Comparison of ENCODE assay signal across 16 mouse cellular contexts in the genomic region with DNA sequence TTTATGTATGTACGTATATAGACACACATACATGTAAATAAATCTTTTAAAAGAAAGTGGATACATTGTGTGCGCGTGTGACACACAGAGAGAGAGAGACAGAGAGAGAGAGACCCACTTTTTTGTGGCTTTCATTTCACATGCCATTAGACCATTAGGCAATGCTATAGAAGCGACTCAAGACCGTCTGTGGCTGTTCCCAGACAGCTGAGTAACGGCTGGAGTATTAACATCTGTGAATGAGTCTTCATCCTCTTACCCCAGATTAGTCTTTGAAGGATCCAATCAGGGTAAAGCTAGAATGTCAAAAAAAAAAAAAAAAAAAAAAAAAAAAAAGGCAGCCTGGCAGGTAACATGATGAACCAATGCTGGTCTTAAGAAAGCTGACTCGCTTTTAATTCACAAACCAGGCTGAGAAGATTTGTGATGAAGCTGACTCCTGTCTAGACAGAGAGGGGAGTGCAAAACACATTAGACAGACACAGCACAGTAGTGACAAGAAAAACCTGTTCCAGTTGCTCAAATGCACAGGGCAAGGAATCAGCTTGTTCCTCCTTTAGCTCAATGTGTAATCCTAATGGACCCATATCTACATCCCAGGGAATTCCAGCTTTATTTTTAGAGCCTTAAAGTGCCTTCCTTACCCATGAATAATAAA.
A peak's percentile ranks its signal among the peaks of the same experiment; 100 is the strongest.
DNase-seq lines count a peak whose midpoint lies in the region; ATAC-seq and TF ChIP-seq lines count a peak whose summit lies in the region.
"Had no signal": no experiment of that assay in that cellular context is flagged by ENCODE, and none has a peak within 500 bp of the region (broad histone marks: within the 10 kb centered on the region; RNA-seq: fewer than 3 reads in every experiment).

No protein-coding gene starts in this region.

- no peak overlapping the region for H3ac ChIP-seq in myocyte (ENCODE audit: control insufficient read depth, insufficient read length)

- no peaks in the 10 kb centered on the region for H3K79me2 ChIP-seq in myocyte (ENCODE audit: control insufficient read depth, insufficient read depth)

- H3K9me3 ChIP-seq in heart, embryonic 12.5 days (replicated peaks), result 0 out of 2 replicates have a peak, but pooled peaks cover 3% of the 10 kb centered on the region
- no peaks in the 10 kb centered on the region for H3K9me3 ChIP-seq in heart, embryonic 10.5 days
- no peaks in the 10 kb centered on the region for H3K9me3 ChIP-seq in kidney, embryonic 16.5 days (ENCODE audit: low read length)
- no peaks in the 10 kb centered on the region for H3K9me3 ChIP-seq in ES-E14 (ENCODE audit: control insufficient read depth, insufficient read depth, low read depth, low read length)
- no peaks in the 10 kb centered on the region for H3K9me3 ChIP-seq in hindbrain, embryonic 12.5 days (replicated peaks)
- H3K9me3 ChIP-seq: forebrain, embryonic 12.5 days; liver, embryonic 12.5 days had no signal

- TF ChIP-seq POLR2A in myocyte (IDR thresholded peaks at IDR 0.05; ENCODE audit: insufficient read length, low read depth), result no peak

- H3K9ac ChIP-seq in heart, embryonic 12.5 days, result no peak overlapping the region
- no peak overlapping the region for H3K9ac ChIP-seq in kidney, embryonic 16.5 days (replicated peaks; ENCODE audit: low read length)
- no peak overlapping the region for H3K9ac ChIP-seq in ES-E14 (ENCODE audit: insufficient read depth, low read depth, low read length, poor library complexity, severe bottlenecking)
- no peak overlapping the region for H3K9ac ChIP-seq in hindbrain, embryonic 12.5 days
- H3K9ac ChIP-seq: forebrain, embryonic 12.5 days; liver, embryonic 12.5 days had no signal

- no peaks in the 10 kb centered on the region for H3K27me3 ChIP-seq in heart, embryonic 12.5 days (replicated peaks)
- H3K27me3 ChIP-seq in heart, embryonic 10.5 days (ENCODE audit: insufficient read depth, poor library complexity, severe bottlenecking), result no peaks in the 10 kb centered on the region
- H3K27me3 ChIP-seq in kidney, embryonic 16.5 days (ENCODE audit: insufficient read depth, low read length), result no peaks in the 10 kb centered on the region
- H3K27me3 ChIP-seq in myocyte (ENCODE audit: control insufficient read depth, insufficient read depth, insufficient read length), result no peaks in the 10 kb centered on the region
- H3K27me3 ChIP-seq in hindbrain, embryonic 12.5 days, result no peaks in the 10 kb centered on the region
- H3K27me3 ChIP-seq: forebrain, embryonic 12.5 days; liver, embryonic 12.5 days had no signal

- H3K27ac ChIP-seq in heart, embryonic 12.5 days (ENCODE audit: poor library complexity, severe bottlenecking), result peak overlapping the region; percentile 43; the same call in 1 of the 2 replicates
- no peak overlapping the region for H3K27ac ChIP-seq in heart, embryonic 10.5 days
- peak overlapping the region; percentile 55 for H3K27ac ChIP-seq in kidney, embryonic 16.5 days (ENCODE audit: low read length)
- H3K27ac ChIP-seq in ES-E14 (ENCODE audit: insufficient read depth, low read depth, low read length, poor library complexity, severe bottlenecking), result no peak overlapping the region
- no peak overlapping the region for H3K27ac ChIP-seq in hindbrain, embryonic 12.5 days
- H3K27ac ChIP-seq: forebrain, embryonic 12.5 days; liver, embryonic 12.5 days had no signal

- H3K4me3 ChIP-seq in heart, embryonic 12.5 days, result no peak overlapping the region
- H3K4me3 ChIP-seq in heart, embryonic 10.5 days, result no peak overlapping the region
- no peak overlapping the region for H3K4me3 ChIP-seq in kidney, embryonic 16.5 days (ENCODE audit: low read length)
- H3K4me3 ChIP-seq in ES-E14 (ENCODE audit: insufficient read depth in 1 of 2, low read depth in 1 of 2, low read length in 2 of 2, poor library complexity in 1 of 2, severe bottlenecking in 1 of 2) (no peak overlapping the region), myocyte (no peak overlapping the region)
- H3K4me3 ChIP-seq in hindbrain, embryonic 12.5 days, result no peak overlapping the region
- H3K4me3 ChIP-seq: forebrain, embryonic 12.5 days; liver, embryonic 12.5 days had no signal

- DNase-seq in heart, embryonic 10.5 days (ENCODE audit: low spot score), result no peak
- DNase-seq in kidney, adult 9 months, result no peak
- no peak for DNase-seq in ES-E14 (ENCODE audit: low read depth, low spot score)
- DNase-seq in frontal cortex, postnatal 10 days (ENCODE audit: low spot score in 2 of 2), result no peak
- DNase-seq: adrenal gland, postnatal 36 days; cerebellum, postnatal 10 days; kidney, adult 2 months; right cerebral cortex, adult 18-20 months; spleen, adult 18-20 months had no signal

- H3K4me1 ChIP-seq in heart, embryonic 12.5 days (replicated peaks), result peaks cover 27% of the 10 kb centered on the region
- H3K4me1 ChIP-seq in heart, embryonic 10.5 days, result peaks cover 7% of the 10 kb centered on the region; the same call in 1 of the 2 replicates
- H3K4me1 ChIP-seq in kidney, embryonic 16.5 days (ENCODE audit: insufficient read depth, low read length), result peaks cover 36% of the 10 kb centered on the region
- peaks cover 0 to 4% of the 10 kb centered on the region in 2 experiments; a peak in 1 of 4 replicates for H3K4me1 ChIP-seq in ES-E14 (ENCODE audit: control insufficient read depth in 2 of 2, insufficient read depth in 2 of 2, low read length in 2 of 2, poor library complexity in 1 of 2)
- peaks cover 6% of the 10 kb centered on the region for H3K4me1 ChIP-seq in hindbrain, embryonic 12.5 days
- H3K4me1 ChIP-seq: liver, embryonic 12.5 days had no signal

- in situ Hi-C loops in ES-E14 (cut with MboI; ENCODE audit: low sequenced_read_pairs in 2 of 2, unreplicated experiment in 2 of 2), result loop anchor here in 1 of 2 experiments (5.0 to 10.0 kb wide), 2 partner anchors 163 to 174 kb away; no protein-coding TSS in a partner anchor

- WGBS in heart, embryonic 12.5 days, result 80% methylated on average over 7 of the region's 7 CpGs
- 79% methylated on average over 7 of the region's 7 CpGs for WGBS in heart, embryonic 10.5 days
- WGBS in kidney, embryonic 16.5 days, result 50% methylated on average over 7 of the region's 7 CpGs
- WGBS in hindbrain, embryonic 12.5 days, result 91% methylated on average over 7 of the region's 7 CpGs

- H3K36me3 ChIP-seq in heart, embryonic 12.5 days, result peaks cover 36% of the 10 kb centered on the region
- H3K36me3 ChIP-seq in heart, embryonic 10.5 days, result peaks cover 51% of the 10 kb centered on the region
- no peaks in the 10 kb centered on the region for H3K36me3 ChIP-seq in kidney, embryonic 16.5 days (ENCODE audit: insufficient read depth, low read length)
- H3K36me3 ChIP-seq in ES-E14 (ENCODE audit: control insufficient read depth, insufficient read depth, low read length, poor library complexity, severe bottlenecking) (no peaks in the 10 kb centered on the region), myocyte (ENCODE audit: control insufficient read depth, insufficient read depth) (peaks cover 6% of the 10 kb centered on the region)
- H3K36me3 ChIP-seq in hindbrain, embryonic 12.5 days, result peaks cover 7% of the 10 kb centered on the region; the same call in 1 of the 2 replicates
- H3K36me3 ChIP-seq: liver, embryonic 12.5 days had no signal

- no peak overlapping the region for H3K4me2 ChIP-seq in heart, embryonic 12.5 days
- no peak overlapping the region for H3K4me2 ChIP-seq in kidney, embryonic 16.5 days (replicated peaks; ENCODE audit: low read depth, low read length)
- H3K4me2 ChIP-seq in myocyte (ENCODE audit: low read depth), result peak overlapping the region; percentile 21
- no peak overlapping the region for H3K4me2 ChIP-seq in hindbrain, embryonic 12.5 days (replicated peaks)
- H3K4me2 ChIP-seq: forebrain, embryonic 12.5 days; liver, embryonic 12.5 days had no signal

- no peak for ATAC-seq in heart, embryonic 12.5 days (ENCODE audit: insufficient number of reproducible peaks, low FRiP score)
- peak; percentile 83 for ATAC-seq in kidney, embryonic 16.5 days (ENCODE audit: low FRiP score, low TSS enrichment)
- no peak for ATAC-seq in hindbrain, embryonic 12.5 days (ENCODE audit: low FRiP score)
- ATAC-seq: liver, embryonic 12.5 days; midbrain, embryonic 16.5 days had no signal

TF ChIP-seq in ES-E14, 5 proteins besides CTCF, POLR2A, EP300 and RAD21:
- TF ChIP-seq ZNF384 (IDR thresholded peaks at IDR 0.05; ENCODE audit: low read depth, low read length), result 0 out of 2 replicates have a peak, but pooled peaks have one; percentile 48
- TF ChIP-seq ZC3H11A (IDR thresholded peaks at IDR 0.05; ENCODE audit: borderline replicate concordance, low read depth, low read length), result no peak

TF ChIP-seq in myocyte, 11 proteins besides CTCF, POLR2A, EP300 and RAD21:
- TF ChIP-seq MYOD1 (IDR thresholded peaks at IDR 0.05; ENCODE audit: control insufficient read depth in 1 of 3, insufficient read length in 2 of 3, low read depth in 2 of 3), result no peak
- no peak for TF ChIP-seq E2F4 (IDR thresholded peaks at IDR 0.05; ENCODE audit: insufficient read depth)
- TF ChIP-seq TCF3 (IDR thresholded peaks at IDR 0.05; ENCODE audit: insufficient read length, low read depth), result no peak
- TF ChIP-seq MAX (IDR thresholded peaks at IDR 0.05; ENCODE audit: low read depth), result no peak
- no peak for TF ChIP-seq CEBPB (IDR thresholded peaks at IDR 0.05; ENCODE audit: insufficient read depth, poor library complexity, severe bottlenecking)
- TF ChIP-seq USF1 (IDR thresholded peaks at IDR 0.05; ENCODE audit: low read depth), result no peak
- TF ChIP-seq POLR2AphosphoS2 (IDR thresholded peaks at IDR 0.05; ENCODE audit: insufficient read length, low read depth), result no peak
- TF ChIP-seq MYOG (IDR thresholded peaks at IDR 0.05; ENCODE audit: control insufficient read depth in 1 of 3, insufficient read depth in 1 of 3, insufficient read length in 2 of 3, low read depth in 2 of 3), result no peak
- TF ChIP-seq REST (IDR thresholded peaks at IDR 0.05; ENCODE audit: insufficient read depth, insufficient read length), result no peak
- no peak for TF ChIP-seq SRF (IDR thresholded peaks at IDR 0.05; ENCODE audit: control insufficient read depth, insufficient read length, low read depth)
- no peak for TF ChIP-seq TCF12 (IDR thresholded peaks at IDR 0.05; ENCODE audit: insufficient read depth, poor library complexity, severe bottlenecking)

Comparison
In these comparisons a context has a peak if more than half of its experiments do, and no peak if none do; other contexts are left out.
1. H3K27ac ChIP-seq: peak in heart, embryonic 12.5 days (single experiment) and kidney, embryonic 16.5 days (single experiment); none in heart, embryonic 10.5 days (single experiment), ES-E14 (single experiment) and hindbrain, embryonic 12.5 days (single experiment).